Mouse (Mus musculus): ENCODE data around the gene Gm6525.

DNA sequence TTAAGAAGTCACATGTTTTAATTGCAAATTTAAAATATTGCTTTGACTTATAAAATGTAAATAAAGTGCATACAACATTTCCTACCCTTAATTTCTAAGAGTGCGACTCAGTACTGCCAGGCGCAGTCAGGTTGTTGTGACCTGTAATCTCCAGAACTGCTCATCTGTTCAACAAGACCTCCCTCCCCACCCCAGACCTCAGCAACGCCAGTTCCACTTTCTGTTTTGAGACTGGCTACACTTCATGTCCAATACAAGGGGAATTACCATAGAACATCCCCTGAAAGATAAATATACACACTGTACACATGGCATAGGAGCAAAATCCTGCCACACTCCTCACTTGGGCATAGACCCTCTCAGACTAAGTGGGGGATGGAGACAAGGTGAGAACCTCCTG, 47.2 kb upstream of the Gm6525 start:
- TF ChIP-seq CTCF (IDR thresholded peaks at IDR 0.05; ENCODE audit: borderline replicate concordance, insufficient read depth, low read depth, low read length): no peak
- TF ChIP-seq POLR2A (IDR thresholded peaks at IDR 0.05; ENCODE audit: borderline replicate concordance, insufficient read depth, low read length): no peak

All from cerebellum, adult 2 months (tissue).